Mouse (Mus musculus) heart, postnatal 10 days (tissue): ENCODE data around the gene Kmt2d. TPM values are rescaled to one million over a fixed set of nuclear protein-coding genes. Genes with fewer than 3 reads are reported as not detected.

Experiments
- DNase-seq, 2 experiments: peaks; one replicate each; pipeline ENCODE4 v3.0.0; 2021
- intact Hi-C: fragments of 180-260 bp; cut with DNase I; formaldehyde crosslinking; loops from one replicate; pipeline ENCODE4 v1.15.1; 2025
- total RNA-seq, 2 experiments: library from RNA; stranded (reverse); gene quantifications; 2 replicates each; pipeline ENCODE4 v1.2.3; 2021

Kmt2d gene
- total RNA-seq, 2 experiments from 2014 or later = 63.0 to 72.1 TPM

DNA sequence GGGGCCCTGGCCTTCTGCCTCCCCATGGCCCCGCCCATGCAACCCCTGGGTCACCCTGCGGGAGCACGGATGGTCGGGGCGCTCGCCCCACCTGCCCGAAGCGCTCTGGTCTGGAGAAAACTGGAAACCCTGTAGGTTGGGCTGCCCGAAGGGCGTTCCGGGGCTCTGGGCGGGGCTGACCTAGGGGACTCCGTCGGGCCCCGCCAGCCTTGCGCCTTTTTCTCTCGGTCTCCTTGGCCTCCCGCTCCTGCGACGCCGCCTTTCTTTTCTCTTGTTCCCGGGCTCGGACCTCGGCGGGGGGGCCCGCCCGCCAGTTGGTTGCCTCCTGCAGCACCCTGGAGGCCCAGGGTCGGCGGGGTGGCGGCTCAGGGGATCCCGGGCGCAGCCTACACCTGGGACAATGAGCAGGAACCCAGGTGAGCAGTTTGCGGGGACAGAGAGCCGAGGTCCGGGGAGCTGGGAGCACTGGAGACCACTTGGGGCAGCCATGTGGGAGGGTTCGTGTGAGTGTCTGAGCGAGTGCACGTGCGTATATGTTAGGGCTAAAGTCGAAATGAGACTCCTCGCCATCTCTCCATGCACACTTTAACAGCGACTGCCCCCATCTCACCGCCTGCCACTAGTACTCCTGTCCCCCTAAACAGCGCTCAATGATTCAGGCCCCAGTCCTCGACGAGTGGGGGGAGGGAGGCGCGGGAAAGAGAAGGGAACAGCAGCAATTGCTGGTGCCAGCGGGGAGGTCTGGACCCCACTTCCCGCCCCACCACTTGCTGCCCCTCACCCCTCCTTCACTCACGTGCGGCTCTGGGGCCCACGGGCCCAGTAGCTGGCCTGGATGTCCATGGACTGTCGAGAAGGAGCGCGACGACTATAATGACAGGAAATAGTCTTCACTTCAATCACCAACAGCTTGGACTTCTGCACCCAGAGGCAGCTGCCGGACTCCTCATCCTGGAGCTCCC, 63.9 kb downstream of the Kmt2d start:
- intact Hi-C loops = no loop called here
- DNase-seq = peak; percentile 8 to 35

DNA sequence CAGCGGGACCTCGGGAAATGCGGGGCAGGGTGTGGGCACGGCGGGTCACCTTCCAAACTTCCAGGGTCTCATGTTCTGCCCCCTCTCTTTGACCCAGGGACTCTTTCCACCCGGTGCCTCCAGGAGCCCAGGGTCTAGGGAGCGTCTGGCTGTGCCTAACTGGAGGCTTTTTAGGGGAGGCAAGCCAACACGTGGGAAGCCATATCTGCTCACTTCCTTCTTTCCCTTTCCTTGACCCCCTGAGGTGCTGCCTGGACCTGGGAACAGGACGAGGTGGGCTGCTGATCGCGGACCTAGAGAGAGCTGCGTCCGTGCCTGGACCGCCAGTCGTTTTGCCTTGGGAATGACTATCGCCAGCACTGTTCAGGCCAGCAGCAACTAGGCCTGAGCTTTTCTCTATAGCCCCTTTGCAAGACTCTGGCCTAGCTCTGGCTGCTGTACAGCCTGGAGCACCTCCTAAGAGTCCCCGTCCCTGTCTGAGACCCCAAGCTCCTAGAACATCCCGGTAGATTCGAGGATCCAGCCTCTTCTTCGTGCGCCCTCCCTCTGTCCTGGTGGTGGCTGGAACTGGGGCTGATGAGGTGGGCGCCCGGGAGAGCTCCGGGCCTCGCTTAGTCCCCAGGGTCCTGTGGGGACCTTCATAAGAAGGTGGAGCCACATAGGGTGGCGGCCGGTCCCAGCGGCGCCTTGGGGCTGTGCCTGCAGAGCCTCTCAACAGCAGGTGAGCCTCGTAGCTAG, 64.8 kb downstream of the Kmt2d start:
- intact Hi-C loops = no loop called here
- no peak for DNase-seq

DNA sequence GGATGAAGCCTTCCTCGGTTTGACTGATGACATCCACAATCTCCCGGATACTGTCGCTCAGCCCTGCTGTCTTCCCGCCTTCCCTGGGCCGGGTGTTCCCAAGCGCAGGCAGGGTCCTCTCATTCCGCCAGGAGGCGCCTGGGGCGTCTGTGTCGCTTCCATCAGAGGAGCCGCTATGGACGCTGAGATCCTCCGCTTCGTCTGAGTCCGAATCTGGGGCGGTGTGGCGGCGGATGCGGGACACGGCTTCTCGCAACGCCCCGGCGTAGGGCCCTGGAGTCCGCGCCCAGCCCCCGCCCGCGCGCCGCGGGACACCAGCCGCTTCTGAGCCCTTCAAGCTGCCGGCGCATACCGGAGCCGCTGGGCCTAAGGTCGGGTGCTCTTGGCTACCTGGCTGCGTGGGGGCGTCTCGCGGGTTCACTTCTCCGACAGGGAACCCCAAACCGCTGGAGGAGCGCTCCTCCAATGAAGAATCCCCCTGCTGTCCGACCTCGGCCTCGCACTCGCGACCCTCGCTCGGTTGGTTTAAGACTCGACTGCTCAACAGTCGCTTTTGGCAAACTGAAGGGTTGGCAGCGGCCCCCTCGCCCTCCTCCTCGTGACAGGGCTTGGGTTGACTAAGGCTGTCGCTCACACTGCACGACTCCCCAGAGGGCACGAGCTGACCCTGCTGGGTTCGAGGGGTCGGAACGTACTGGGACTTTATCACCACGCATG, 65.5 kb downstream of the Kmt2d start:
- DNase-seq = peak; percentile 80 to 86

DNA sequence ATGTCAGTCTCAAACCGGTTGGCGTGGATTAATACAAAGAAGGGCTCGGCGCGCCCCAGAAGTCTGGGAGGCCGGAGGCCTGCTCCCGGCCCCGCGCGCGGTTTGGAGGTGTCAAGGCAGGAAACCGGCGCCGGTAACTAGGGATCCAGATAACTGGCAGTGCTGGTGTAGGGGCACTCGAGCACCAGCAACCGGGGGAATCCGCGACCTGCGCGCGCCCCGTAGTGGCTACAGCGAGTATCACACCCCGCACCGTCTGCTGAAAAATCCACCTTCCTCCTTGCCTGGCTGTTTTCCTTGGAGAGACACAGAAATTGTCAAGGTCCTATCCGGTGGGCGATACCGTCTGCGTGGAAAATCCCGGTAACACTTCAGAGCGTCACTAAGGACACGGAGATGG, 67.0 kb downstream of the Kmt2d start:
- intact Hi-C loops = loop anchor here (2.0 to 5.0 kb wide), 2 partner anchors 97 to 141 kb away; partner anchors contain the start of genes Ccdc65 and Ddx23
- peak; percentile 89 to 92 for DNase-seq

More for the DNA sequence above, 65.5 kb downstream of the Kmt2d start:
- intact Hi-C loops = loop anchor here (2.0 kb wide), 1 partner anchor 143 kb away; the partner anchor contains the start of gene Ddx23

DNA sequence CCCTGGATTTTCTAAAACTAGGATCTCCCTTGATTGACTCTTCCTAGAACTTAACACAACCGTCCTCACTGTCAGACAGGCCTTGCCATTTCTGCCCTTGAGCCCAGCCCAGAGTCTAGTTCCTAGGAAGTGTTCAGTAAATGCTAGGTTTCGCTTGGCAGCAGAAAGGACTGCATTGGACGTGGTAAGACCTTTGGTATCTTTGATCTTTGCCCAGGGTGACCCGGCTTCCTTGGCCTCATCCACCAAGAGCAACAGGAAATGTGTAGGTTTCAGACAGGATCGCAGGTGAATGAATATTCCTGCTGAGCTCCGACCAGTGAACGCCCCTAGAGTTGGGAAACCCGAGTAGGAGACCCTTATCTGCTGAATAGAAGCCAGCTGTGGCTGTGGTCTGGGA, 68.1 kb downstream of the Kmt2d start:
- no peak for DNase-seq
- intact Hi-C loops = loop anchor here (5.0 kb wide), 1 partner anchor 96 kb away; the partner anchor contains the start of gene Ccdc65

DNA sequence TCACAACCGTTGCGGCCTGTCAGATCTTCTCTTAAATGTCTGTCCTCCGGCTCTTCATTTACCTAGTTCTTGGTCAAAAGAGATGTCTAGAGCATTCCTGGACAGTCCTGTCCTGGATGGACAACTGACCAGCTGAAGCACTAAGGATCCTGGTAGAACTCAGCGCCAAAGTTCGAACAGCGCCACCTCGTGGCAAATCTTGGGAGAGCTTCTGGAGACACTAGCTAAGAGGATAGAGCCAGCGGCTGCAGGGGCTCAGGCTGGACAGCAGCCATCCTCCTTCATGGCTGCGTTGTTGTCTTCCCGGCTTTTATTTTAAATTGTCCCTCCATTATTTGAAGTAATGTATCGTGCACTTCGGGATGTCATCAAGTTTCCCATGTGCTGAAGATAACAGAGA, 71.6 kb downstream of the Kmt2d start:
- DNase-seq = peak; percentile 84 to 93
- intact Hi-C loops = loop anchor here (1.0 kb wide), 1 partner anchor 135 kb away; no protein-coding TSS in a partner anchor

DNA sequence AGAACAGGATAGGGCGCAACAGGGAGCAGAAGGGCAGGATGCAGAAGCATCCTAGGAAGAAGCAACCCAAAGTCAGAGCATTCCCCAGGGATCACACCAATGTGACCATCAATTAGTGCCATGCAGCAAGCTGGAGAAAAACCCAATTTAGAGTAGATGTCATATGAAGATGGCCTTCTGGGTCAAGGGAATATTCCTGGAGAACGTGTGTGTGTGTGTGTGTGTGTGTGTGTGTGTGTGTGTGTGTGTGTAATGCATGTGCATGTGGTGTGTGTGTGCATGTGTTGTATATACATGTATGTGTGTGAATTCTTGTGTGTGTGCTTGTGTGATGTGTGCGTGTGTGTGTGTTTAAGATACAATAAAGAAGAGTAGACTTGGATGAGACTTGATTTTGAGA, 72.1 kb downstream of the Kmt2d start:
- no peak for DNase-seq
- intact Hi-C loops = loop anchor here (1.0 kb wide), 1 partner anchor 135 kb away; no protein-coding TSS in a partner anchor

DNA sequence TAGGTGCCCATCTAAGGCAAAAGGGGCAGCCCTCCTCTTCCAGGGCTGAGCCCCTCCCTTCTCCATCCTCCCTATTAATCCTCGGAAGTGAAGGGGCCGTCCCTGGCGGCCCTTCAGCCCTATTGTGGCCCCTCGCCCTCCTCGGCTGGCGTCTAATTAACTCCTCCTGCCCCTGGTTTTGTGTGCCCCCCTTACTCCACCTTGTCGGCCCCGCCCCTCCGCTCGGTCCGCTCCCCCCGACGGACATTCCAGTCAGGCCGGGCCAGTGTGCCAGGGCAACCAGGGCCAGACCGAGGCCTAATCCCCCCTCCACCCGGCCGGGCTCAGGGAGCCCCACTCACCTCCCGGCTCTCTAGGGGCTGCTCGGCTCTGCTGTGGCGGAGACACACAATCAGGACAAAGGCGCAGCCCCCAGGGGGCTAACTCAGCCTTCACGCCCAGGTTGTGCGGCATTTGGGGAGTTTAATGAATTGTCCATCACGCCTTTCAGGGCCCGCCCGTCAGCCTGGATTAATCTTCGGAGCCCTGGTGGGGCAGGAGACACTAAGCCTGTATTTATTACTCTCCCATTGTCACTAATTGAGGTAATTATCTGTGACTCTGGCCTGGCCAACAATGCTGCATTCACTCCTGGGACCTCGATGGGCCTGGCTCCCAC, 73.0 kb downstream of the Kmt2d start:
- no peak for DNase-seq
- intact Hi-C loops = no loop called here

DNA sequence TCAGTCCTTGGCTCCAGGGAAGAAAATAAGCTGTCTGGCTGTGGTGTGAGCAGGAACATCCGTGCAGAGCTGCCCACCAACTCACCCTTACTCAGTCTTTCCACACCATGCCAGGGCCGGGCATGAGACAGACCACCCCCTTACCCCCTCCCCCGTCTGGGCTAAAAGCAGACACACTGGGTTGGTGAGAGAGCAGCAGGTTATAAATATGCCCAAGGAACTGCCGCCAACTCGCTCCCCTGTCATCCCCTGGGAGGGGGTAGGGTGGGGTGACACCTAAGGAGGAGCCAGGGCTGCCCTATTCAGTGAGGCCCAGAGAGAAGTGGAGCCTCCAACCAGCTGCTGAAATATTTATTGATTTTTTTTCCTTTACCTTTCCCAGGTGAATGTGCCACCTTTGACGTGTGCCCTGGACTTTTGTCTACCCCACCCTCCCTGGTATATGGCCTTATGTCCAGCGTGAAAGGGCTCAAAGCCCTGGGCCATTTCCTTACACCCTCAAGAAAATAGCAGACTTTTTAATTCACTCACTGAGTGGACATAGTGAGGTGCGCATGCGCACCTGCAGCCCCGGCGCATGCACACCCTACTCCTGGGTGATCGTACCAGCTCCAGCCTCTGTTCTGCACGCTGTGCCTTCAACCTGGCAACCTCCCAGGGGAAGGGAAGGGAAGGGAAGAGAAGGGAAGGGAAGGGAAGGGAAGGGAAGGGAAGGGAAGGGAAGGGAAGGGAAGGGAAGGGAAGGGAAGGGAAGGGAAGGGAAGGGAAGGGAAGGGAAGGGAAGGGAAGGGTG, 74.0 kb downstream of the Kmt2d start:
- DNase-seq = peak in 1 of 2 experiments; percentile 52
- intact Hi-C loops = no loop called here

DNA sequence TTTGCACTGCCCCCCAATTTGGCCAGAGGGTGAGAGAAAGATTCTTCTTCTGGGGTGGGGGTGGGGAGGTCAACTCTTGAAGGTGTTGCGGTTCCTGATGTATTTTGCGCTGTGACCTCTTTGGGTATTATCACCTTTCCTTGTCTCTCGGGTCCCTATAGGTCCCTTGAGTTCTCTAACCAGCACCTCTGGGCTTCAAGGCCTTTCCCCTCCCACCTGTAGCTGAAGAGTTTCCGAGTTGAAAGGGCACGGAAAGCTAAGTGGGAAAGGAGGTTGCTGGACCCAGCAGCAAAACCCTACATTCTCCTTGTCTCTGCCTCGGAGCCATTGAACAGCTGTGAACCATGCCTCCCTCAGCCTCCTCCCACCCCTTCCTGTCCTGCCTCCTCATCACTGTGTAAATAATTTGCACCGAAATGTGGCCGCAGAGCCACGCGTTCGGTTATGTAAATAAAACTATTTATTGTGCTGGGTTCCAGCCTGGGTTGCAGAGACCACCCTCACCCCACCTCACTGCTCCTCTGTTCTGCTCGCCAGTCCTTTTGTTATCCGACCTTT, 77.8 kb downstream of the Kmt2d start:
- no peak for DNase-seq
- intact Hi-C loops = no loop called here

DNA sequence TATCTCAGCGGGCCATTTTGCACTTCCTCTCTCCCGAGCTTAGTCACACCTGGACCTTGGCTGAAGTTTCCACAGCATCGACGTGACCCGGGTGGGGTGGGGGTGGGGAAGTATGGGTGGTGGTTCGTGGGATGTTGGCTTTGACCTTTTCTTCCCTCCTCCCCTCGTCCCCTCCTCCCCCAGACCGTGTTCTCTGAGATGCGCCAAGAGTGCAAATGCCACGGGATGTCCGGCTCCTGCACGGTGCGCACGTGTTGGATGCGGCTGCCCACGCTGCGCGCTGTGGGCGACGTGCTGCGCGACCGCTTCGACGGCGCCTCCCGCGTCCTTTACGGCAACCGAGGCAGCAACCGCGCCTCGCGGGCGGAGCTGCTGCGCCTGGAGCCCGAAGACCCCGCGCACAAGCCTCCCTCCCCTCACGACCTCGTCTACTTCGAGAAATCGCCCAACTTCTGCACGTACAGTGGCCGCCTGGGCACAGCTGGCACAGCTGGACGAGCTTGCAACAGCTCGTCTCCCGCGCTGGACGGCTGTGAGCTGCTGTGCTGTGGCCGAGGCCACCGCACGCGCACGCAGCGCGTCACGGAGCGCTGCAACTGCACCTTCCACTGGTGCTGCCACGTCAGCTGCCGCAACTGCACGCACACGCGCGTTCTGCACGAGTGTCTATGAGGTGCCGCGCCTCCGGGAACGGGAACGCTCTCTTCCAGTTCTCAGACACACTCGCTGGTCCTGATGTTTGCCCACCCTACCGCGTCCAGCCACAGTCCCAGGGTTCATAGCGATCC, 78.6 kb downstream of the Kmt2d start:
- DNase-seq = no peak
- intact Hi-C loops = no loop called here

DNA sequence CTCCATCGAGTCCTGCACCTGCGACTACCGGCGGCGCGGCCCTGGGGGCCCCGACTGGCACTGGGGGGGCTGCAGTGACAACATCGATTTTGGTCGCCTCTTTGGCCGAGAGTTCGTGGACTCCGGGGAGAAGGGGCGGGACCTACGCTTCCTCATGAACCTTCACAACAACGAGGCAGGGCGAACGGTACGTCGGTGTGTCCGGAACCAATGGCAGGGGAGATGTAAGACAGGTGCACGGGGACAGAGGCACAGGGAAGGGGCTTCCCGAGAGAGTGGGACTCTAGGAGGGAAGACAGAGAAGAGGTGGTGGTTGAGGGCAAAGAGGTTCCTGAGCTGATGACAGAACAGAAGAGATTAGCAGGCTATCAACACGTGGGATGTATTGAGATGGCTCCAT, 79.2 kb downstream of the Kmt2d start:
- DNase-seq = no peak
- intact Hi-C loops = no loop called here

DNA sequence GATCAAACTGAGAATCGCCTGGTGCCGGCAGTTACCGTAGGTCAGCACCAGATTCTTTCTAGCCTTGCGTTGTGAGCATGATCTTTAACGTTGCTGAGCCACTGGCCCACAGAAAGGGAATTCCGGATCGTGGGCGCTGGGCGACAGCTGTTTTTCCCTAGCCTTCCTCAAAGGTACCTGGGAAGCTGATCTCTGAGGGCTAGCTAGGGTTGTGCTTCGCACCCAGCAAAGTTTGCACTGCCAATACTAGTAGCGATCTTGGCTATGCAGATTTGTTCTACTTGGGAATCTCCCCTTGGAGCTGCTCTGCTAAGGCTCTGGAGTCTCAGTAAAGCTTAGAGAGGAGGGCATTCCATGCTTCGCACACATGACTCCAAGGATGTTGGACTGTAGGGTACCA, 79.8 kb downstream of the Kmt2d start:
- DNase-seq = no peak
- intact Hi-C loops = no loop called here

DNA sequence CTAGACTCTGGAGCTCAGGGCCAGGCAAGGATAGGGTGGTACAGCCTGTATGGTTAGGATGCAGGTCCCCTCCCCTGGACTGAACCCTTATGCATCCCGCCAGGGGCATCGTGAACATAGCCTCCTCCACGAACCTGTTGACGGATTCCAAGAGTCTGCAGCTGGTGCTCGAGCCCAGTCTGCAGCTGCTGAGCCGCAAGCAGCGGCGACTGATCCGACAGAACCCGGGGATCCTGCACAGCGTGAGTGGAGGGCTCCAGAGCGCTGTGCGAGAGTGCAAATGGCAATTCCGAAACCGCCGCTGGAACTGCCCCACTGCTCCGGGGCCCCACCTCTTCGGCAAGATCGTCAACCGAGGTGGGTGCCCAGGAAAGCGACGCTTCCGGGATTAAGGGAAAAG, 80.2 kb downstream of the Kmt2d start:
- DNase-seq = no peak
- intact Hi-C loops = no loop called here

DNA sequence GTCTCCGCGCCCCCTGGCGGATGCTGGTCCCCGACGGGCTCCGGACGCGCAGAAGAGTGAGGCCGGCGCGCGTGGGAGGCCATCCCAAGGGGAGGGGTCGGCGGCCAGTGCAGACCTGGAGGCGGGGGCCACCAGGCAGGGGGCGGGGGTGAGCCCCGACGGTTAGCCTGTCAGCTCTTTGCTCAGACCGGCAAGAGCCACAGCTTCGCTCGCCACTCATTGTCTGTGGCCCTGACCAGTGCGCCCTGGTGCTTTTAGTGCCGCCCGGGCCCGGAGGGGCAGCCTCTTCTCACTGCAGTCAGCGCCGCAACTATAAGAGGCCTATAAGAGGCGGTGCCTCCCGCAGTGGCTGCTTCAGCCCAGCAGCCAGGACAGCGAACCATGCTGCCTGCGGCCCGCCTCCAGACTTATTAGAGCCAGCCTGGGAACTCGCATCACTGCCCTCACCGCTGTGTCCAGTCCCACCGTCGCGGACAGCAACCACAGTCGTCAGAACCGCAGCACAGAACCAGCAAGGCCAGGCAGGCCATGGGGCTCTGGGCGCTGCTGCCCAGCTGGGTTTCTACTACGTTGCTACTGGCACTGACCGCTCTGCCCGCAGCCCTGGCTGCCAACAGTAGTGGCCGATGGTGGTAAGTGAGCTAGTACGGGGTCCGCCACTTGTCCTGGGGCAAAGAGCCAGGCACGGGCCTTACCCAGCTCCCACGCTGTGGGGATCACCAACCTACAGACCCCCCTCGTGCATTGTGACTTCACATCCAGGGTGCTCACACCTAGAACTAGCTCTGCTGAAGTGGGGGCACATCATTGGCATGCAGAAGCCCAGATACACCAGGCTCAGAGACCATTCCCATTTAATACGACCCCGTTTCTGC, 81.1 kb downstream of the Kmt2d start, which contains the start of gene Wnt1:
Gene Wnt1 (plus strand): TSS at position 197 of the 875 bp plus-strand sequence.
- intact Hi-C loops = loop anchor here (10.0 kb wide), 1 partner anchor 85 kb away; the partner anchor contains the start of gene Ccdc65
- DNase-seq = peak; percentile 65 to 79

DNA sequence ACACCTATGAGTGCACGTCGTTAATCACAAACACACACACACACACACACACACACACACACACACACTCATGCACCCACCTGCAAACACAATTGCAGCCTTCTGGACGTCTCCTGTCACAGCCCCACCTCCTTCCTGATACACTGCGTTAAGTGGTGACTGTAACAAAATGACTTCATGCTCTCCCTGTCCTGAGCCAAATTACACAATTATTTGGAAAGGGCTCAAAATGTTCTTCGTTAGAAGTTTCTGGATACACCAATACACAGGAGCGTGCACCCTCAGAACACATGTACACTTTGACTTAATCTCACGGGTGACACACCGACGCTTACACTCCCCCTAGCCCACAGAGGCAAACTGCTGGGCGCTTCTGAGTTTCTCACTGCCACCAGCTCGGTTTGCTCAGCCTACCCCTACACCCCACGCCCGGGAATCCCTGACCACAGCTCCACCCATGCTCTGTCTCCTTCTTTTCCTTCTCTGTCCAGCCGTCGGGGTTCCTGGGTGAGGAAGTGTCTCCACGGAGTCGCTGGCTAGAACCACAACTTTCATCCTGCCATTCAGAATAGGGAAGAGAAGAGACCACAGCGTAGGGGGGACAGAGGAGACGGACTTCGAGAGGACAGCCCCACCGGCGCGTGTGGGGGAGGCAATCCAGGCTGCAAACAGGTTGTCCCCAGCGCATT, 81.9 kb downstream of the Kmt2d start:
- DNase-seq = peak in 1 of 2 experiments; percentile 12
- intact Hi-C loops = loop anchor here (10.0 kb wide), 1 partner anchor 84 kb away; the partner anchor contains the start of gene Ccdc65
